Mouse (Mus musculus): ENCODE results near the gene Kcnd3.

The Kcnd3 gene

GRCm38 (mm10) chr3:105581119-105581518, 129.0 kb downstream of the Kcnd3 start:
- DNase-seq (ENCODE audit: low read depth, low spot score) = no peak

- DNase-seq (ENCODE audit: low read depth, low spot score) = no peak
Measured at GRCm38 (mm10) chr3:105585734-105586159, 133.6 kb downstream of the Kcnd3 start.

GRCm38 (mm10) chr3:105590056-105590672, 138.0 kb downstream of the Kcnd3 start:
- DNase-seq (ENCODE audit: low read depth, low spot score) = no peak

GRCm38 (mm10) chr3:105591766-105592165, 139.6 kb downstream of the Kcnd3 start:
- DNase-seq (ENCODE audit: low read depth, low spot score) = no peak

- DNase-seq (ENCODE audit: low read depth, low spot score) = no peak
Measured at GRCm38 (mm10) chr3:105592246-105592645, 140.1 kb downstream of the Kcnd3 start.

- DNase-seq (ENCODE audit: low read depth, low spot score) = no peak
Measured at GRCm38 (mm10) chr3:105600483-105600882, 148.4 kb downstream of the Kcnd3 start.

- DNase-seq (ENCODE audit: low read depth, low spot score) = no peak
Measured at GRCm38 (mm10) chr3:105602966-105603365, 150.8 kb downstream of the Kcnd3 start.

- no peak for DNase-seq (ENCODE audit: low read depth, low spot score)
Measured at GRCm38 (mm10) chr3:105605726-105606125, 153.6 kb downstream of the Kcnd3 start.

- no peak for DNase-seq (ENCODE audit: low read depth, low spot score)
Measured at GRCm38 (mm10) chr3:105608857-105609256, 156.7 kb downstream of the Kcnd3 start.

GRCm38 (mm10) chr3:105611531-105612422, 159.6 kb downstream of the Kcnd3 start:
- no peak for DNase-seq (ENCODE audit: low read depth, low spot score)

- no peak for DNase-seq (ENCODE audit: low read depth, low spot score)
Measured at GRCm38 (mm10) chr3:105612423-105612814, 160.3 kb downstream of the Kcnd3 start.

GRCm38 (mm10) chr3:105616861-105617743, 165.0 kb downstream of the Kcnd3 start:
- DNase-seq (ENCODE audit: low read depth, low spot score) = no peak

GRCm38 (mm10) chr3:105621154-105621553, 169.0 kb downstream of the Kcnd3 start:
- DNase-seq (ENCODE audit: low read depth, low spot score) = no peak

GRCm38 (mm10) chr3:105623137-105623536, 171.0 kb downstream of the Kcnd3 start:
- DNase-seq (ENCODE audit: low read depth, low spot score) = no peak

- no peak for DNase-seq (ENCODE audit: low read depth, low spot score)
Measured at GRCm38 (mm10) chr3:105625961-105626360, 173.8 kb downstream of the Kcnd3 start.

- DNase-seq (ENCODE audit: low read depth, low spot score) = peak; percentile 12
Measured at GRCm38 (mm10) chr3:105627258-105627657, 175.1 kb downstream of the Kcnd3 start.

- DNase-seq (ENCODE audit: low read depth, low spot score) = no peak
Measured at GRCm38 (mm10) chr3:105632296-105632695, 180.2 kb downstream of the Kcnd3 start.

GRCm38 (mm10) chr3:105633021-105633420, 180.9 kb downstream of the Kcnd3 start:
- no peak for DNase-seq (ENCODE audit: low read depth, low spot score)

GRCm38 (mm10) chr3:105642186-105642585, 190.1 kb downstream of the Kcnd3 start:
- no peak for DNase-seq (ENCODE audit: low read depth, low spot score)

- DNase-seq (ENCODE audit: low read depth, low spot score) = no peak
Measured at GRCm38 (mm10) chr3:105643566-105643965, 191.4 kb downstream of the Kcnd3 start.

GRCm38 (mm10) chr3:105648889-105649567, 196.9 kb downstream of the Kcnd3 start:
- no peak for DNase-seq (ENCODE audit: low read depth, low spot score)
